Mouse (Mus musculus): ENCODE measurements around the gene Ybx3. TPM values are rescaled to one million over a fixed set of nuclear protein-coding genes. Genes with fewer than 3 reads are reported as not detected.

Ybx3 gene
- polyA plus RNA-seq (2017; shearing (Covaris generic)), result 10 to 100 TPM; 20.5 to 28.0 (median 24.7) TPM

- ATAC-seq, result peak; percentile 80
These were observed at the start of gene Ybx3 for GRCm38 (mm10) chr6:131388040-131389021. TSS of gene Ybx3 (minus strand) at chr6:131388476.

DNA sequence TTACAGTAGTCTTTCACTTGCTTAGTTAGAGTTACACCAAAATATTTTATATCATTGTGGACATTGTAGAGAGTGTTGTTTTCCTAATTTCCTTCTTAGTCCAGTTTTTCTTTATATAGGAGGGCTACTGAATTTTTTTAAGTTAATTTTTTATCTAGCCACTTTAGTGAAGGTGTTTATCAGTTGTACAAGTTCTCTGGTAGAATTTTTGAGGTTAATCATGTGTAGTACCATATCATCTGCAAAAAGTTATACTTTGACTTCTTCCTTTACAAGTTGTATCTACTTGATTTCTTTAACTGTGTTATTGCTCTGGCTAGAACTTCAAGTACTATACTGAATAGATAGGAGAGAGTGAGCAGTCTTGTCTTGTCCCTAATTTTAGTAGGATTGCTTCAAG, 48.4 kb upstream of the Ybx3 start:
- no peak for ATAC-seq

- no peak for ATAC-seq
These were observed 45.8 kb upstream of the Ybx3 start for GRCm38 (mm10) chr6:131434088-131434487.

- peak; percentile 56 for ATAC-seq
These were observed 45.1 kb upstream of the Ybx3 start for GRCm38 (mm10) chr6:131433153-131434048.

DNA sequence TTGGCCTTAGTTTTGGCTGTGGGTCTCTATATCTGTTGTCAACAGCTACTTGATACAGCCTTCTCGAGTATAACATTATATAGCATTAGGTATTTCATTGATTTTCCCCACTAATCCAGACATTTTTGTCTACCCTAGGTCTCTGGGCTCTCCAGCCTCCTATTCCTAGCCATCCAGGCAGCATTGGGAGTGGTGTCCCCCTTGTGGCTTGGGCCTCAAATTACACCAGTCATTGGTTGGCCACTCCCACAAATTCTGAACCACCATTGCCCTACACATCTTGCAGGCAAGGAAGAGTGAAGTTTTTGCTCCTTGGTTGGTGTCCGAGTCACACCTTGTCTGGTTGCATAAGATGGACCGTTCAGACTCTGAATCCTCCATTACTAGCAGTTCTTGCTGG, 33.3 kb upstream of the Ybx3 start:
- ATAC-seq, result peak; percentile 56

GRCm38 (mm10) chr6:131419614-131420013, 31.3 kb upstream of the Ybx3 start:
- no peak for ATAC-seq

DNA sequence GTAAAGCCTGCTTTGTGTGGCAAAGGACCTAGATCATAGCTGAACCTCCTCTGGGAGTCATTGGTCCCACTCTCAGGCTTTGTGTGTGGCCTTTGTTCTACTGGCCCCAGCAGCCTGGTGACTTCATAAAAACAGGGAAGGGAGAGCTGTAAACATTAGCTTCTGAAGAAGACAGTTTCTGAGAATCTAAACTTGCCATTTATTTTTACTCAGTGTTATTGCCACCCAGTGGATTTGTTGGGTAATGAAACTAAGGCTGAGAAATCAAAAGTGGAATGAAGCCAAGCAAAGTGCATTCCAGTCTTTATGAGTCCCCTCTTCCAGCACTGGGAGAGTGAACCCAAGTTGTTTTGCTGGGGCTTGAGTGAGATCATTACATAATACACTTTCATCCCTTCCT, 30.5 kb upstream of the Ybx3 start:
- peak; percentile 72 for ATAC-seq

DNA sequence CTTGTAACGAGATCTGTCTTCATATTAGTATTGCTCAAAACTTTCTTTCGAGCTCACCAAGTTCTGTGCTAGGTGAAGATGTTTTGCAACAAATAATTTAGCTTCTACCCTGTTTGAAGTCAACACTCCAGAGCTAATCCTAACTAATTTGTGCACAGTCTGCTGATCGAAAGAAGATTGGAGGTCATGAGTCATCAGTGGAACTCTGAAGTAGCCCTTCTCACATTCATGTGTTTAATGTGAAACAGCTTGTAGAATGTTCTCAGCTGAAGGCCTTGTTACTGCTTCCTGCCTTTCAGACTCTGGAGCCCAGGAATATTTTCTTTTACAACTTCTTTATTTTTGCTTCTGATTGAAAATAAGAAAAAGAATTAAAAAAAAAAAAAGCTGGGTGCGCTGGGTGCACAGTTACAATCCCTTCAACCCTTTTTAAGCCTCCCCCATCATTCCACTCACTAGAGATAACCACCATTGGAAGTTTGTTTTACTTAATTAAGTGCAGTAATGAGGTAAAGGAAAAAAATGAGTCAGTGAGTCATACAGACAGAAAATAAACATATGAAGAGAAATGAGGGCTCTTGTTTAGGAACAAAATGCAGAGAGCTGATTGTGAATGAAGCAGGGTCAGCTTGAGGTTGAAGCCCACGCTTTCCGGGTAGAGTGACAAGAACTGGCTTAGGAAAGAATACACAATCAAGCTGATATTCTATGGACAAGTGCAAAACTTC, 23.0 kb upstream of the Ybx3 start:
- ATAC-seq, result peak; percentile 51

GRCm38 (mm10) chr6:131406957-131407356, 18.7 kb upstream of the Ybx3 start:
- ATAC-seq, result no peak

GRCm38 (mm10) chr6:131405896-131406295, 17.6 kb upstream of the Ybx3 start:
- no peak for ATAC-seq

DNA sequence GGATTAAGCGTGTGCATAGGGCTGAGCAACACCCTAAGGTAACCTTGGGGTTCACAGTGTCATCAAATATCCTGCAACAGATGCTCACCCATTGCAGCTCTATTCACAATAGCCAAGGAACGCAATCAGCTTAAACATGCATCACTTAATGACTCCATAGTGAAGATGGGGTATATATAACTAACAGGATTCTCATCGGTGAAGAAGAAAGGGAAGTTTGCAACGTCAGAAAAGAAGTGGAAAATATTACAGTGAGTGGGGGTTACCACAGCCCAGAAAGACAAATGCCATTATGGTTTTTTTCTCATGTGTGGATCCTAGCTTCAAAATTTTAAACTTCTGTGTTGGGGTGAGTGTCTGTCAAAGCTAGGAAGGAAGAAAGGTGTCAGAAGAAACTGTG, 16.9 kb upstream of the Ybx3 start:
- peak; percentile 46 for ATAC-seq

- ATAC-seq, result no peak
These were observed 16.0 kb upstream of the Ybx3 start for GRCm38 (mm10) chr6:131404260-131404659.

- no peak for ATAC-seq
These were observed 14.8 kb upstream of the Ybx3 start for GRCm38 (mm10) chr6:131403036-131403435.

GRCm38 (mm10) chr6:131402606-131403005, 14.3 kb upstream of the Ybx3 start:
- ATAC-seq, result no peak

GRCm38 (mm10) chr6:131401259-131401658, 13.0 kb upstream of the Ybx3 start:
- no peak for ATAC-seq

DNA sequence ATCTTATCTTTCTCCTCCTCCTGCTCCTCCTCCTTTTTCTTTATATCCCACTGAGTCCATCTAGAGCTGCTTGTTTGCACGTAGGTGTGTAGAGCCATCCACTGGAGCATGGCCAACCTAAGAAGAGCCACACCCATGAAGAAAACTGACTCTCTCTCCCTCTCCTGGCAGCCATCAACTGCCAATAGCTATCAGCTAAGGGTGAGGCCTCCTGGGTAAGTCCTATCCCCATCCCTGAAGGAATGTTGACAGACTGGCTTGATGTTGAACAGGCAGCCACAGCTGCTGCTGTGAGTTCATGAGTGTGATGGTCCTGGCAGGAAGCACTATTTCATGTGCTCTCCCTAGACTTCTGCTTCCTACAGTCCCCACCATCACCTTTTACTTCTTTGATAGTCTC, 8.4 kb upstream of the Ybx3 start:
- no peak for ATAC-seq

GRCm38 (mm10) chr6:131393873-131394660, 5.8 kb upstream of the Ybx3 start:
- ATAC-seq, result no peak

GRCm38 (mm10) chr6:131387221-131388039, 846 bp downstream of the Ybx3 start:
- ATAC-seq, result peak; percentile 48

DNA sequence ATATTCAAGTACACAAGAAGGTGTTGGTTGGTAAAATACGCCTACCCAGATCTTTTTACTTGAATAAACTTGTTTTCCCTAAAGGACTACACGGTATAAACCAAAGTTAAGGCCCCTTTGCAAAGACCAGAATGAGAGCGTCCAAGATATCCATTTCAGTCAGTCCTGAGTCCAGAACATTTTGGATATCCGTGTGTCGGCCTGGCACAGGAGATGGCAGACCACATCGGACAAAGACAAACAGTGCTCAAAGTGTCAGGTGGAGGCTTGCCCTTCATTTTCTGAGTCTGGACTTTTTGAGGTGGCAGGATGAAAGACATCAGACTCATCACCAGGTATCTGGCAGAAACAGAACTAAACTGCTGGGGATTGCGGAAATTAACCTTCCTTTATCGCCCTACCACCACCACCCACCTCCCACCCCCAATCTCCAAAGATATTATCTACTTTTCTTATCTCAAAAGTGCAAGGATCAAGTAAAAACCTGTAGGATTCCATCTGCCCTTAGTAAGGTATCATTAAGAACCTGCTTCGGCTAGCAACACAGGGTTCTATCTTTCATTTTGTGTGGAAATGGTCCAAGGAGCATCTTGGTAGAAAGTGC, 1.8 kb downstream of the Ybx3 start:
- ATAC-seq, result no peak

- no peak for ATAC-seq
These were observed 2.8 kb downstream of the Ybx3 start for GRCm38 (mm10) chr6:131385469-131385868.

All from inflammation-experienced regulatory T-cells, adult 6 months (primary cell).